Mouse (Mus musculus) embryonic stem cell, embryonic (primary cell): ENCODE measurements around the gene Blvrb.
"Not testable (repeated sequence)": the region's sequence is repeated elsewhere in the genome, so short reads cannot be mapped to it uniquely, and the experiment has no call there.

Experiments used
- CTCF ChIA-PET, 4 experiments: fragments of 300-600 bp in 2 of 4; fragments of 350-600 bp in 2 of 4; sonication (Branson Sonifier 250); formaldehyde crosslinking; loops; one replicate each; lab custom pipeline; 2022; ENCODE audit warnings: inconsistent platforms in 2 of 4; lab: Charles Lee
- POLR2A ChIA-PET, 4 experiments: fragments of 300-600 bp in 2 of 4; fragments of 350-600 bp in 2 of 4; sonication (Branson Sonifier 250); formaldehyde crosslinking; loops; one replicate each; lab custom pipeline; 2022; ENCODE audit warnings: antibody characterized with exemption in 4 of 4, inconsistent platforms in 1 of 4; lab: Charles Lee

Gene Blvrb

DNA sequence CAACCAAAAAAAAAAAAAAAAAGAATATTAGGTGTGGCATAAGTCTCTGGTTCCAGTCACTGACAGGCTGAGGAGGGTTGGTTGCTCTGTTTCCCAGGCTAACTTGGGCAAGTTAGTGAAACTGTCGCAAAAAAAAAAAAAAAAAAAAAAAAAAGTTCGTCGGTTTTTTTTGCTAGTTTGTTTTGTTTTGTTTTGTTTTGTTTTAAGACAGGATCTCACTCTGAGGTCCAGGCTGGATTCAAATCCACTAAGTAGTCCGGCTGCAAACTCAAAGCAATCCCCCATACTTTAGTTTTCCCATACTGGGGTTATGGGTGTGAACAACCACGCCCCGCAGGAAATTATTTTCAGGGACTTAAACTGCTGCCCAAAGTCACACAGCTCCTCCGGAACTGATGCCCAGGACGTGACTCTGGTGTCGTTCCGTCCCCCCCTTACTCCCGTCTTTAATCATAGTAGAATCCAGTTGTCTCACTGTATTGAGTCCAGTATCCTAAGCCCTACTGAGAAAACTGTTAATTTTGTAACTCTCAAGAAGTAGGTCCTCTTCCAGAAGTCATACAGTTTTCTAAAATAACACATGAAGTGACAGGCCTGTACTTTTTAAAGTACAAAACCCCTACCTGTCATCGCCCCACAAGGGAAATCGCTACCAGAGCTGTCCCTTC lies 38.5 kb downstream of the Blvrb start:
- CTCF ChIA-PET, result interaction anchor here (0.6 to 5.5 kb wide), 38 partner anchors 10 to 1255 kb away, joined by 3 to 62 read pairs (median 4); partner anchors contain the start of genes Mrps12 (in 1 of the 4), Prx (in 1 of the 4), Sars2 (in 1 of the 4) and Sertad3 (in 1 of the 4)
- POLR2A ChIA-PET, result interaction anchor here (0.7 to 17.5 kb wide), 127 partner anchors 7 to 1834 kb away, joined by 3 to 551 read pairs (median 5); partner anchors contain the start of genes Prx (in 3 of the 4), Sertad3 (in 3 of the 4), Akt2 (in 2 of the 4) and Blvrb (in 2 of the 4)

- CTCF ChIA-PET, result interaction anchor here (0.6 to 5.5 kb wide), 41 partner anchors 9 to 1255 kb away, joined by 3 to 62 read pairs (median 4); partner anchors contain the start of genes Mrps12 (in 1 of the 4), Prx (in 1 of the 4), Sars2 (in 1 of the 4) and Sertad3 (in 1 of the 4)
- POLR2A ChIA-PET, result interaction anchor here (0.6 to 17.5 kb wide), 145 partner anchors 8 to 1835 kb away, joined by 3 to 551 read pairs (median 5); partner anchors contain the start of genes Prx (in 3 of the 4), Sertad3 (in 3 of the 4), Akt2 (in 2 of the 4) and Blvrb (in 2 of the 4)
Measured at GRCm38 (mm10) chr7:27486770-27487697, 39.3 kb downstream of the Blvrb start, which contains the start of gene Sertad1. Gene Sertad1, plus strand, starts transcription at chr7:27486910.

DNA sequence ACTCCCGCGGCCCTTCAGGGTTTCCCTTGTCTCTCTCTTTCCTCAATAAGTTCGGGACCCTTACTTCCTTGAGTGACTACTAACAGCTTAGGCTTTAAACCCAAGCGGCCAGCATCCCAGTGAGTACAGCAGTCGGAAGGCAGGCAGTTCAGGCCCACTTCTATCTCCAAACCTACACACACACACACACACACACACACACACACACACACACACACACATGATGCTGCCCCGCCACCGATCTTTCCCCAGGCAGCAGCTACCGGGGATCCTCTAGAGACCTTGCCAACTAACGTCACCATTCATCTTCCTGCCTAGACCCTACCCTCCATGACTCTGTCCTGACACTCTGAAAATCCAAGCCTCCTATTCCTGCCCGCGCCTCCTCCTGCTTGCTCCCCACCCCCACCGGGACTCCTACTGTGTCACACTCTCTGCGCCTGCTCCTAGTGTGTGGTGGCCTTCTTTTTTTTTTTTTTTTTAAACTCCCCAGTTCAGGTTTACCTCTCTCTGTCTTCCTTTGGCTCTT lies 40.0 kb downstream of the Blvrb start:
- CTCF ChIA-PET, result interaction anchor here (0.6 to 5.5 kb wide), 12 partner anchors 8 to 186 kb away, joined by 3 to 62 read pairs (median 9); partner anchors contain the start of genes Sertad3 (in 1 of the 4) and Ttc9b (in 1 of the 4)

DNA sequence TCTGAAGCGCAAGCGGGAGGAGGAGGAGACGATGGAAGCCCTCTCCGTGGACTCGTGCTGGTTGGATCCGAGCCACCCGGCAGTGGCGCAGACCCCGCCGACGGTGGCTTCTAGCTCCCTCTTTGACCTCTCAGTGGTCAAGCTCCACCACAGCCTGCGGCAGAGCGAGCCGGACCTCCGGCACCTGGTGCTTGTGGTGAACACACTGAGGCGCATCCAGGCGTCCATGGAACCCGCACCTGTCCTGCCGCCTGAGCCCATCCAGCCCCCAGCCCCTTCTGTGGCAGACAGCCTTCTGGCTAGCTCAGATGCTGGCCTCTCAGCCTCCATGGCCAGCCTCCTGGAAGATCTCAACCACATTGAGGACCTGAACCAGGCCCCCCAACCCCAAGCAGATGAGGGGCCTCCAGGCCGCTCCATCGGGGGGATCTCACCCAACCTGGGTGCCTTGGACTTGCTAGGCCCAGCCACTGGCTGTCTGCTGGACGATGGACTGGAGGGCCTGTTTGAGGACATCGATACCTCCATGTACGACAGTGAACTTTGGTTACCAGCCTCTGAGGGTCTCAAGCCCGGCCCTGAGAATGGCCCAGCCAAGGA lies 41.6 kb downstream of the Blvrb start:
- CTCF ChIA-PET, result interaction anchor here (0.6 to 5.5 kb wide), 7 partner anchors 14 to 61 kb away, joined by 3 to 131 read pairs (median 5); partner anchors contain the start of gene Prx (in 1 of the 4)
- POLR2A ChIA-PET, result interaction anchor here in 3 of 4 experiments (0.6 to 17.5 kb wide), 23 partner anchors 8 to 179 kb away, joined by 3 to 551 read pairs (median 5); partner anchors contain the start of genes Prx (in 2 of the 3), 2310022A10Rik (in 1 of the 3), Akt2 (in 1 of the 3) and Pld3 (in 1 of the 3)

More for the DNA sequence above, 40.0 kb downstream of the Blvrb start:
- POLR2A ChIA-PET, result interaction anchor here (0.7 to 17.5 kb wide), 55 partner anchors 9 to 870 kb away, joined by 3 to 551 read pairs (median 6); partner anchors contain the start of genes Sertad3 (in 3 of the 4), Akt2 (in 2 of the 4), Blvrb (in 2 of the 4) and Prx (in 2 of the 4)

DNA sequence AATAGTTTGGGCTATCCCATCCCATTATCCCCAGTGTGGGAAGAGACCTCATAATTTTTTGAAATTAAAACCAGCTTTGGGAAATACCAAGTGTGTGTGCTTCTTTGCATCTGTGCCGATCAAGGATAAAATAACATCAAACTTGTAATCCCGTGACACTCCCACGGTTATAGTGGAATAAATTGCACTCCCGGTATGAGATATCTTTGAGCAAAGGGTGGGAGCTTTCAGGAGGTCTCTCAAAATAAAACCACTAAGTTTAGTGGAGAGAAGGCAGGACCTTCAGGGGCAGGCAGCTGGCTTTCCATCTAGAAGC lies 42.4 kb downstream of the Blvrb start:
- POLR2A ChIA-PET, result interaction anchor here (0.6 to 17.5 kb wide), 63 partner anchors 9 to 889 kb away, joined by 3 to 551 read pairs (median 5); partner anchors contain the start of genes Prx (in 3 of the 4), Sertad3 (in 3 of the 4), Akt2 (in 2 of the 4) and Blvrb (in 1 of the 4)
- CTCF ChIA-PET, result interaction anchor here (0.5 to 5.5 kb wide), 61 partner anchors 9 to 1390 kb away, joined by 3 to 131 read pairs (median 6); partner anchors contain the start of genes Blvrb (in 1 of the 4), Coq8b (in 1 of the 4), Prx (in 1 of the 4) and Sertad3 (in 1 of the 4)

DNA sequence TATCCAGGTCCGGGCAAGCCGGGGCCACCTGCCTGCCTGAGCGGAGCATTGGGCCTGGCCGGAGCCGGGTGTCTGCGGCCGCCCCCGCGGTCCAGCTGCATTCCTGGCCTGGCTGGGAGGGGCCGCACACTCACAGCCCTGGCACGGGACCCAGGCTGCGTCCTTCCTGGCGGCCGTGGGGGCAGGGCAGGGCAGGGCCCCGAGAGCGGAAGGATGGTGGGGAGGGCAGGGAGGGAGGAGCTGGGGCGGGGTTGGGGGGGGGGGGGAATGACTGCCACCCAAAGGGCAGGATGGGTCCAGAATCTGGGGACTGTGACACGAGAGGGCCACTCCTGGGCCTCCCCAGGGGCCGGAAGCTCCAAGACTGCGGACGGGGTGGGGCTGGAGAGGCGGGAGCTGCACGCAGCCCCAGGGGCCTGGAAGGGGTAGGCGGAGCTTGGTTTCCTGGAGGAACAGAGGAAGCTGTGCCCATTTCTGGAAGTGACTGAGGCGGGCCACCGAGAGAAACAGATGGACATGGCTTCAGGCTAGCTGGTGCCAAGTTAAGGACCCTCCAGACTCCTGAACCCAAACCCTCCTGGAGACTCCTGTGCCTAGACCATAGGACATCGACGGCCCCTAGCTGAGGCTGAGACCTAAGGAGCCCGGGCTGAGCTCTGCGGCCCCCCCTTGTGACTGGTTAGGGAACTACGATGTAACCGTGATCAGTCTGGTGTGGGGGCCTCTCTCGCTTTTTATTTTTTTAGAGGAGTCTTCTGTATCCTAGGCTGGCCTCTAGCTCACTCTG lies 43.0 kb downstream of the Blvrb start:
- CTCF ChIA-PET, result interaction anchor here (0.5 to 5.5 kb wide), 92 partner anchors 9 to 1856 kb away, joined by 3 to 131 read pairs (median 4); partner anchors contain the start of genes Prx (in 3 of the 4), BC024978 (in 1 of the 4), Blvrb (in 1 of the 4) and Coq8b (in 1 of the 4)
- POLR2A ChIA-PET, result interaction anchor here (0.5 to 17.5 kb wide), 100 partner anchors 8 to 888 kb away, joined by 3 to 551 read pairs (median 4); partner anchors contain the start of genes Prx (in 3 of the 4), Sertad3 (in 3 of the 4), Akt2 (in 2 of the 4) and BC024978 (in 1 of the 4)

DNA sequence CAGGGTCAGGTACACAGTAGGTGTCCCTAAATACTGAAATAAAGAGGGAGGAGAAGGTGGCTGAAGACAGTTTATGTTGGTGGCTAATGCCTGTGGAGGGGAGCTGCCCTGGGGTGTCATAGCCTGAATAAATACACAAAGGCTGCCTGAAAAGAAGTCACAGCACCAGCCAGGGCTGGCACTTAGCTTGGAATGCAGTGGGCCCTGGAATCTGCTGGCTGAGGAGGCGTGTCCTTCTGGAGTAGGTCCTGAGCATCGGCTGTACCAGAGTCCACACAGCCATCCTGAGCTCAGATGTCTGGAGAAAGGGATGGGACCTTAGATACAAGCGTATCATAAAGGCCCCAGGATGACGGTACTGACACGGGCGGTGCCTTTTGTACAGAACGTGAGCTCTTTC lies 44.1 kb downstream of the Blvrb start:
- ChIA-PET CTCF (interaction anchor here (0.6 to 5.5 kb wide), 27 partner anchors 9 to 296 kb away, joined by 3 to 131 read pairs (median 9); partner anchors contain the start of genes BC024978 (in 1 of the 4), Blvrb (in 1 of the 4), Coq8b (in 1 of the 4) and Prx (in 1 of the 4)), POLR2A (interaction anchor here (0.6 to 17.5 kb wide), 36 partner anchors 8 to 313 kb away, joined by 3 to 551 read pairs (median 5); partner anchors contain the start of genes Prx (in 3 of the 4), Akt2 (in 1 of the 4), Blvrb (in 1 of the 4) and Rab4b (in 1 of the 4))

DNA sequence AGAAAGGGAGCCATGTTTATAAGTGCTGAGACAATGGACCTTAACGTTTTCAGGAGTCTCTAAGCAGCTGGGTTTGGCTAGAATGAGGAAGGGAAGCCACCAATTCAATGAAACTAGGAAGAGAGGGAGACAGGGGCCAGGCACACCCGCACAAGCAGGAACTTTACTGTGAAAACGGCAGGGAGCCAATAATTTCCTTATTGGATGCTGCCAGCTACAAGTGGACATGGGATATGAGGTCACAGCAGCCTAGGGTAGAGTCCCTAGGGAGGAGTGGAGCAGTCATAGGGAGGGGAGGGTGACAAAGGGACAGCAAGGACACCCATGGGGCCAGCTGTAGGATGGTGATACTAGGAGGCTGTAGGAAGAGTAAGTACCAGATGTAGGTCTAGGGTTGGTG lies 45.2 kb downstream of the Blvrb start:
- POLR2A ChIA-PET, result interaction anchor here in 3 of 4 experiments (1.0 to 17.5 kb wide), 6 partner anchors 10 to 17 kb away, joined by 3 to 551 read pairs (median 96); partner anchors contain the start of gene Prx (in 2 of the 3)
- CTCF ChIA-PET, result interaction anchor here in 3 of 4 experiments (0.6 to 3.8 kb wide), 5 partner anchors 11 to 262 kb away, joined by 3 to 131 read pairs (median 3); partner anchors contain the start of gene Prx (in 1 of the 3)

- CTCF ChIA-PET, result interaction anchor here in 3 of 4 experiments (0.6 to 3.8 kb wide), 4 partner anchors 11 to 263 kb away, joined by 3 to 131 read pairs (median 3); partner anchors contain the start of gene Prx (in 1 of the 3)
Measured at GRCm38 (mm10) chr7:27493450-27493849, 45.7 kb downstream of the Blvrb start.

DNA sequence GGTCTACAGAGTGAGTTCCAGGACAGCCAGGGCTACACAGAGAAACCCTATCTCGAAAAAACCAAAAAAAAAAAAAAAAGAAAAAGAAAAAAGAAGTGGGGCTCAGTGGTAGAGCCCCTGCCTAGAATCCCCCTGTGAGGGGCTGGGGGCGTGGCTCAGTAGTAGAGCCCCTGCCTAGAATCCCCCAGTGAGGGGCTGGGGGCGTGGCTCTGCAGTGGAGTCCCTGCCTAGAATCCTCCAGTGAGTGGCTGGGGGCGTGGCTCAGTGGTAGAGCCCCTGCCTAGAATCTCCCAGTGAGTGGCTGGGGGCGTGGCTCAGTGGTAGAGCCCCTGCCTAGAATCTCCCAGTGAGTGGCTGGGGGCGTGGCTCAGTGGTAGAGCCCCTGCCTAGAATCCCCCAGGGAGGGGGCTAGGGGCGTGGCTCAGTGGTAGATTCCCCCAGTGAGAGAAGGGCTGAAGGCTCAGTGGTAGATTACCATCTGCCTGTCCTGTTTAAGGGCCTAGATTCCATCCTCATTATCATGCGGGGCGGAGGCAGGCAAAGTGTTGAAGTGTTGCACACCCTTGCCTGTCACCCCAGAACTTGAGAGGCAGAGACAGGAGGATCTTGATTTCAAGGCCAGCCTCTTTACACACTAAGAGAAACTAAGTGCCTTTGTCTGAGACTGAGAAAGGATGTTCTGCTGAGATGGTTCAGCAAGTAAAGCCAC lies 47.0 kb downstream of the Blvrb start:
- CTCF ChIA-PET, result not testable (repeated sequence)
- POLR2A ChIA-PET, result interaction anchor here in 3 of 4 experiments (1.0 to 17.5 kb wide), 5 partner anchors 8 to 22 kb away, joined by 4 to 551 read pairs (median 109); partner anchors contain the start of gene Prx (in 2 of the 3)

More at GRCm38 (mm10) chr7:27493450-27493849, 45.7 kb downstream of the Blvrb start:
- POLR2A ChIA-PET, result interaction anchor here in 3 of 4 experiments (2.1 to 17.5 kb wide), 5 partner anchors 9 to 18 kb away, joined by 7 to 551 read pairs (median 109); partner anchors contain the start of gene Prx (in 2 of the 3)

DNA sequence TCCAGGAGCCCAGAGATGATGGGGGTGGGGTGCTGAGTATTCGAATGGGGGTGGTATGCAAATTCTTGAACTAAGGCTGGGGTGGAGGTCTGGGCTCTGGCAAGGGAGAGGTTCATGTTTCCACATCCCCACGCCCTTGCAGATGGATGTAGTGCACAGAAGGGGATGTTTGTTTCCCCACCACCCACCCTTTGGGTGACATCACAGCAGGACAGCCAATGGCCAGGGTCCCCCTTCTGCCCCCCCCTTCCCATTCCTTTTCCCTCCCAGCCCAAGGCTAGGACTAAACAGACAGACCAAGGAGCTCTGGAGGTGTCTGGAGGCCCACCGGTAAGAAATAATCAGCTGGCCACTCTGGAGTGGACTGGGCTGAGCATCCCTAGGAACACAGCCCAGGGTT lies 51.3 kb downstream of the Blvrb start, which contains the start of gene Prx:
Prx (plus strand) TSS at position 289 of the 400 bp plus-strand sequence.
- CTCF ChIA-PET, result interaction anchor here (0.5 to 10.6 kb wide), 7 partner anchors 8 to 214 kb away, joined by 3 to 131 read pairs (median 3); partner anchors contain the start of gene Sertad1 (in 1 of the 4)
- POLR2A ChIA-PET, result interaction anchor here (0.6 to 15.7 kb wide), 16 partner anchors 8 to 167 kb away, joined by 3 to 551 read pairs (median 4); partner anchors contain the start of gene Sertad1 (in 3 of the 4)

GRCm38 (mm10) chr7:27501620-27502019 lies 53.8 kb downstream of the Blvrb start:
- POLR2A ChIA-PET, result interaction anchor here (0.5 to 15.7 kb wide), 16 partner anchors 9 to 1713 kb away, joined by 3 to 551 read pairs (median 4); partner anchors contain the start of genes Sertad1 (in 3 of the 4) and Sertad3 (in 1 of the 4)
- CTCF ChIA-PET, result interaction anchor here in 3 of 4 experiments (0.5 to 10.6 kb wide), 10 partner anchors 10 to 142 kb away, joined by 3 to 131 read pairs (median 4); no protein-coding TSS in a partner anchor

- ChIA-PET POLR2A (interaction anchor here (0.5 to 15.7 kb wide), 112 partner anchors 8 to 1707 kb away, joined by 3 to 551 read pairs (median 6); partner anchors contain the start of genes Prx (in 3 of the 4), Sertad1 (in 3 of the 4), Map3k10 (in 2 of the 4) and Rab4b (in 2 of the 4)), CTCF (interaction anchor here (0.6 to 10.6 kb wide), 21 partner anchors 10 to 181 kb away, joined by 3 to 131 read pairs (median 13); partner anchors contain the start of genes Sertad1 (in 3 of the 4) and Hipk4 (in 1 of the 4))
Measured at GRCm38 (mm10) chr7:27506765-27507370, 59.1 kb downstream of the Blvrb start.
